Mouse (Mus musculus): ENCODE data around the gene Kif1a. TPM values are rescaled to one million over a fixed set of nuclear protein-coding genes. Genes with fewer than 3 reads are reported as not detected.
"Not testable (repeated sequence)": the region's sequence is repeated elsewhere in the genome, so short reads cannot be mapped to it uniquely, and the experiment has no call there.

Gene Kif1a
- polyA plus RNA-seq, 1 experiment = 0.07 TPM

DNA sequence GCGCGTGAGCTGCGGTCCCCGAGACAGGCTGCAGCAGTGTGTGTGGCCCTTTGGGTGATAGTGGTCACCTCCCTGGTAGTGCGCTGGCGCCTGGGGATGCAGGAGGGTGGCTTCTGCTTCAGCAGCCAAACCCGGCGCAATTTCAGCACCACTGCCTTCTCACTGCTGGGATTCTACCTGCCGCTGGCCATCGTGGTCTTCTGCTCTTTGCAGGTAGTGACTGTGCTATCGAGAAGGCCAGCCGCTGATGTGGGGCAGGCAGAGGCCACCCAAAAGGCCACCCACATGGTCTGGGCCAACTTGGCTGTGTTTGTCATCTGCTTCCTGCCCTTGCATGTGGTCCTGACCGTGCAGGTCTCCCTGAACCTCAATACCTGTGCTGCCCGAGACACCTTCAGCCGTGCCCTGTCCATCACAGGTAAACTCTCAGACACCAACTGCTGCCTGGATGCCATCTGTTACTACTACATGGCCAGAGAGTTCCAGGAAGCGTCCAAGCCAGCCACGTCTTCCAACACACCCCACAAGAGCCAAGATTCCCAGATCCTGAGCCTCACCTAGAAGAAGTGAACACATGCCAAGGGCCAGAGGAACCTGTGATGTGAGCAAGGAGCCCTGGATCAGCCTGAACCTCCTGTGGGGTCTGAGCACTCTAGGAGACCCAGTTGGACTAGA is 118.7 kb downstream of the Kif1a start:
- TF ChIP-seq FLI1 (IDR thresholded peaks at IDR 0.05; ENCODE audit: low read length) = no peak
- TF ChIP-seq GATA1 (IDR thresholded peaks at IDR 0.05; ENCODE audit: borderline replicate concordance, low read length) = no peak
- H3K27me3 ChIP-seq (replicated peaks) = peaks cover 47% of the 10 kb centered on the region
- H3K9me3 ChIP-seq = no peaks in the 10 kb centered on the region
- H3K36me3 ChIP-seq (replicated peaks; ENCODE audit: low read length) = peaks cover 3% of the 10 kb centered on the region
- no peak overlapping the region for H3K4me3 ChIP-seq (replicated peaks)
- peaks cover 41% of the 10 kb centered on the region for H3K4me1 ChIP-seq

- H3K4me3 ChIP-seq (replicated peaks) = no peak overlapping the region
- H3K9me3 ChIP-seq = no peaks in the 10 kb centered on the region
- H3K27me3 ChIP-seq (replicated peaks) = peaks cover 58% of the 10 kb centered on the region
- no peak for TF ChIP-seq FLI1 (IDR thresholded peaks at IDR 0.05; ENCODE audit: low read length)
- no peak for TF ChIP-seq GATA1 (IDR thresholded peaks at IDR 0.05; ENCODE audit: borderline replicate concordance, low read length)
- peaks cover 3% of the 10 kb centered on the region for H3K36me3 ChIP-seq (replicated peaks; ENCODE audit: low read length)
- peaks cover 48% of the 10 kb centered on the region for H3K4me1 ChIP-seq
These were observed 120.5 kb downstream of the Kif1a start for GRCm38 (mm10) chr1:92981056-92981845.

DNA sequence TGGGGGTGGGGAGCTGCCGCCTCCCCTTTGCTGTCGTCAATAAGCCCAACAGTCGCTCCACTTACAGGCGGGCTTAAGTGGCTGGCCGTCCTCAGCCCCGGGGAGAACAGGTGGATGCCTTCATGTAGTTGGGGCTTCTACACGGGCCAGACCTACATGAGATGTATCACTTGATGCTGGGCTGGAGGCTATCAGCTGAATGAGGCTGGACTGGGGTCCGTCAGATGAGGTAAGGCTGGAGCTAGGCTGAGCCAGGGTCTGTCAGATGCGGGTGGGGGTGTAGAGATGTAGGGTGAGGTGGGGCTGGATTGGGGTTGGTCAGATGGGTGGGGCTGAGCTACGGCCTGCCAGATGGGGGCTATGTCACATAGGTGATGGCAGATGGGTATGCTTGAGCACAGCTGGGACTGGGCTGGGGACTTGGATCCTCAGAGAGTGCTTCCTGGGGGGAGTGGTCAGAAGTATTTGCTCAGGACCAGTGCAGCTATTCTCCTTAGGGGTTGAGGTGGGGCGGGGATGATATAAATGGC is 122.6 kb downstream of the Kif1a start:
- Histone ChIP-seq H3K9me3 (no peaks in the 10 kb centered on the region), H3K4me1 (peaks cover 48% of the 10 kb centered on the region), H3K36me3 (replicated peaks; ENCODE audit: low read length) (peaks cover 3% of the 10 kb centered on the region), H3K4me3 (replicated peaks) (no peak overlapping the region), H3K27me3 (replicated peaks) (peaks cover 61% of the 10 kb centered on the region)
- TF ChIP-seq FLI1 (IDR thresholded peaks at IDR 0.05; ENCODE audit: low read length) = no peak
- no peak for TF ChIP-seq GATA1 (IDR thresholded peaks at IDR 0.05; ENCODE audit: borderline replicate concordance, low read length)

DNA sequence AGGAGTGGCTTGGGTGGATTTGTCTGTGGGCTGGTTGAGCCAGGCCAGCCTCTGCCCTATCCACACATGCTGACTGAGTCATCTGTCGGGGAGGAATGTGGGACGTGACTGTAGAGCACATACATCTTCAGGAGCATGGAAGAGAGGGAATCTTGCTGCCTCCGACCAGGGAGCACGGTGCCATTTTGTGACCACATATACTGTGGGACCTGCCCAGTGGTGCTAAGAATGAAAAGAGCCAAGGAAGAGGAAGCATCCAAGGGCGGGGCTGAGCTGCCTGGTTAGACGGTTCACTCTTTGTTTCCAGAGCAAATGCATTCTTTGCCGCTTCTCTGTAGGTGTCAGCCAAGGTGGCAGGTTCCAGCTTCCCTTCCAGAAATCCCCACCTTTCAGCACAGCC is 123.1 kb downstream of the Kif1a start:
- H3K27me3 ChIP-seq (replicated peaks) = peaks cover 63% of the 10 kb centered on the region
- TF ChIP-seq GATA1 (IDR thresholded peaks at IDR 0.05; ENCODE audit: borderline replicate concordance, low read length) (no peak), FLI1 (IDR thresholded peaks at IDR 0.05; ENCODE audit: low read length) (no peak)
- H3K36me3 ChIP-seq (replicated peaks; ENCODE audit: low read length) = peaks cover 3% of the 10 kb centered on the region
- H3K4me3 ChIP-seq (replicated peaks) = peak overlapping the region; percentile 47
- peaks cover 48% of the 10 kb centered on the region for H3K4me1 ChIP-seq
- no peaks in the 10 kb centered on the region for H3K9me3 ChIP-seq

DNA sequence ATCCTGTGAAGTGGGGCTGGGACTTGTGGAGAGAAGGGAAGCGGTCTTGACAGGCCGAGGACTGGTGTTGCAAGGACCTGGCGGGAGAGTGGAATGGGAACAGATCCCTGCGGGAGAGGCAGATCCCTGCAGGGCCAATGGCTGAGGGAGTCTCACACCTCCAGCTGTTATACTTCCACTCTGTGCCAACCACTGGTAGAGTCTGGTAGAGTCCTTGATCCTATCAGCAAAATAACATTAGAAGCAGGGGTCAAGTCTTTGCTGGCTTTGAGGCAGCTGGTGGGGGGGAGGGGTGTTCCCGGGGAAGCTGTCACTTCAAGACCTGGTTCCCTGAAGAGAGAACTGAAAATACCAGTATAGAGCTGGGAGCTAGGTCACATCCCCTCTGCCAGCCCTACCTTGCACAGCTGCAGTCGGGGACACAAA is 125.6 kb downstream of the Kif1a start:
- Histone ChIP-seq H3K36me3 (replicated peaks; ENCODE audit: low read length) (no peaks in the 10 kb centered on the region), H3K4me1 (peaks cover 36% of the 10 kb centered on the region), H3K27me3 (replicated peaks) (peaks cover 63% of the 10 kb centered on the region), H3K4me3 (replicated peaks) (no peak overlapping the region), H3K9me3 (no peaks in the 10 kb centered on the region)
- no peak for TF ChIP-seq FLI1 (IDR thresholded peaks at IDR 0.05; ENCODE audit: low read length)
- TF ChIP-seq GATA1 (IDR thresholded peaks at IDR 0.05; ENCODE audit: borderline replicate concordance, low read length) = no peak

DNA sequence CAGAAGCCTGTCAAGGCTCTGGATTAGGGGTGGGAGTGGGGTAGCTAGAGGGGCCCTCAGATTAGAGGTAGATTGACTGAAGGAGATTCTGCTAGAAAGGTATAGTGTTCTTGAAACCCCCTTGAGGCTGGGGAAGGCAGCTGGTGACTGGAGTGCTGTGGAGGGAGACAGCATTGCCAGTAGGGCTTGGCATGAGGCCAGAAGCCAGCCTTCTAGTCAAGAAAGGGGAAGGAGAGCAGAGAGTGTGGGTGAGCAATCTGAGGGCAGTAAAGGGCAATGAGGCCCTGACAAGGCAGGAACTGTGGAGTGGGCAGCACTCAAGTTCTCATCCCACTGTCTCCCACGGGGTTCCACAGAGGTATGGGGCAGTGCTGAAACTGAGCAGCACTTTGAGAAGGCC is 128.9 kb downstream of the Kif1a start:
- TF ChIP-seq GATA1 (IDR thresholded peaks at IDR 0.05; ENCODE audit: borderline replicate concordance, low read length) (no peak), FLI1 (IDR thresholded peaks at IDR 0.05; ENCODE audit: low read length) (no peak)
- Histone ChIP-seq H3K36me3 (replicated peaks; ENCODE audit: low read length) (no peaks in the 10 kb centered on the region), H3K9me3 (no peaks in the 10 kb centered on the region), H3K27me3 (replicated peaks) (peaks cover 41% of the 10 kb centered on the region), H3K4me3 (replicated peaks) (peak overlapping the region; percentile 57), H3K4me1 (peaks cover 8% of the 10 kb centered on the region; the same call in 1 of the 2 replicates)

- no peak for TF ChIP-seq FLI1 (IDR thresholded peaks at IDR 0.05; ENCODE audit: low read length)
- TF ChIP-seq GATA1 (IDR thresholded peaks at IDR 0.05; ENCODE audit: borderline replicate concordance, low read length) = no peak
- Histone ChIP-seq H3K27me3 (replicated peaks) (peaks cover 34% of the 10 kb centered on the region), H3K4me3 (replicated peaks) (no peak overlapping the region), H3K9me3 (no peaks in the 10 kb centered on the region), H3K4me1 (peaks cover 7% of the 10 kb centered on the region; the same call in 1 of the 2 replicates), H3K36me3 (replicated peaks; ENCODE audit: low read length) (no peaks in the 10 kb centered on the region)
These were observed 129.6 kb downstream of the Kif1a start for GRCm38 (mm10) chr1:92971879-92972795.

GRCm38 (mm10) chr1:92970791-92971190 is 131.0 kb downstream of the Kif1a start:
- H3K27me3 ChIP-seq (replicated peaks) = peaks cover 23% of the 10 kb centered on the region
- not testable (repeated sequence) for H3K4me3 ChIP-seq (replicated peaks); H3K36me3 ChIP-seq (replicated peaks; ENCODE audit: low read length); H3K9me3 ChIP-seq; H3K4me1 ChIP-seq

Other genes with a start within 250 kb of the Kif1a start
- not detected in 2 replicates for gene Ankmy1, start 199.0 kb downstream of the Kif1a start, polyA plus RNA-seq (2012; ENCODE audit: insufficient read depth, low replicate concordance)
- gene Dusp28, start 195.0 kb downstream of the Kif1a start, polyA plus RNA-seq (2012; ENCODE audit: insufficient read depth, low replicate concordance) = 1.8 and 4.1 TPM in 2 replicates
- 94.2 and 172 TPM in 2 replicates for gene Rnpepl1, start 191.2 kb downstream of the Kif1a start, polyA plus RNA-seq (2012; ENCODE audit: insufficient read depth, low replicate concordance)
- 12.4 and 15.0 TPM in 2 replicates for gene Capn10, start 167.6 kb downstream of the Kif1a start, polyA plus RNA-seq (2012; ENCODE audit: insufficient read depth, low replicate concordance)
- gene Gpr35, start 151.1 kb downstream of the Kif1a start, polyA plus RNA-seq (2012; ENCODE audit: insufficient read depth, low replicate concordance) = 1.1 TPM in 1 of 2 replicates, not detected in the other
- gene Aqp12, start 95.6 kb downstream of the Kif1a start, polyA plus RNA-seq (2012; ENCODE audit: insufficient read depth, low replicate concordance) = 0.39 TPM in 1 of 2 replicates, not detected in the other
- gene Agxt, start 33.3 kb upstream of the Kif1a start, polyA plus RNA-seq (2012; ENCODE audit: insufficient read depth, low replicate concordance) = not detected in 2 replicates
- not detected in 2 replicates for gene 2310007B03Rik, start 59.0 kb upstream of the Kif1a start, polyA plus RNA-seq (2012; ENCODE audit: insufficient read depth, low replicate concordance)
- not detected in 2 replicates for gene Crocc2, start 66.8 kb upstream of the Kif1a start, polyA plus RNA-seq (2012; ENCODE audit: insufficient read depth, low replicate concordance)
- 0.03 TPM in 1 of 2 replicates, not detected in the other for gene Sned1, start 133.9 kb upstream of the Kif1a start, polyA plus RNA-seq (2012; ENCODE audit: insufficient read depth, low replicate concordance)
- gene Mterf4, start 204.0 kb upstream of the Kif1a start, polyA plus RNA-seq (2012; ENCODE audit: insufficient read depth, low replicate concordance) = 2.8 TPM in 1 of 2 replicates, not detected in the other
- gene Ppp1r7, start 240.9 kb upstream of the Kif1a start, polyA plus RNA-seq (2012; ENCODE audit: insufficient read depth, low replicate concordance) = 6.9 and 18.6 TPM in 2 replicates
- 0.30 and 0.83 TPM in 2 replicates for gene Pask, start 241.5 kb upstream of the Kif1a start, polyA plus RNA-seq (2012; ENCODE audit: insufficient read depth, low replicate concordance)

Measured in megakaryocyte, embryonic 14.5 days (primary cell).